ENCODE assay signal across 8 mouse cellular contexts in genomic region chr5:150115271-150116092, GRCm38 (mm10). TPM values are rescaled to one million over a fixed set of nuclear protein-coding genes. Genes with fewer than 3 reads are reported as not detected.
DNase-seq lines count a peak whose midpoint lies in the region; ATAC-seq lines count a peak whose summit lies in the region.

No protein-coding gene starts in this region.

- WGBS in liver, embryonic 12.5 days (ENCODE audit: insufficient replicate concordance) = 42% methylated on average over 16 of the region's 16 CpGs

- peak overlapping the region; percentile 13; the same call in 1 of the 2 replicates for H3K4me3 ChIP-seq in liver, embryonic 12.5 days

- H3K9me3 ChIP-seq in liver, embryonic 12.5 days (replicated peaks) = peaks cover 6% of the 10 kb centered on the region; the same call in 1 of the 2 replicates

- H3K36me3 ChIP-seq in liver, embryonic 12.5 days = no peaks in the 10 kb centered on the region

- H3K9ac ChIP-seq in liver, embryonic 12.5 days = peak overlapping the region; percentile 41

- ATAC-seq in liver, embryonic 12.5 days = no peak

- peaks cover 6% of the 10 kb centered on the region; the same call in 1 of the 2 replicates for H3K27me3 ChIP-seq in liver, embryonic 12.5 days (replicated peaks)

- H3K4me1 ChIP-seq in liver, embryonic 12.5 days = peaks cover 27% of the 10 kb centered on the region

- H3K27ac ChIP-seq in liver, embryonic 12.5 days = 0 out of 2 replicates have a peak overlapping the region, but pooled peaks have one; percentile 20

- peak overlapping the region; percentile 48 for H3K4me2 ChIP-seq in liver, embryonic 12.5 days

- DNase-seq in cerebellum, postnatal 10 days = peak; percentile 64 to 77
- DNase-seq in cerebellum, adult 11-12 months = no peak
- DNase-seq in thymus, postnatal 4 days = peak; percentile 25
- DNase-seq in thymus, postnatal 0 days (ENCODE audit: low spot score) = no peak
- DNase-seq in cerebellum, adult 18-20 months = no peak
- no peak for DNase-seq in right cerebral cortex, adult 18-20 months
- no peak for DNase-seq in right cerebral cortex, postnatal 25 days

RNA-seq across cellular contexts. Expression of gene Fry, which starts 3.0 kb away (rescaled TPM):
- polyA plus RNA-seq in thymus, postnatal 0 days (2015; fragmentation: Nextera tagmentation; extraction: Ambion mirVana) = 3.6 and 5.3 TPM in 2 replicates
- polyA plus RNA-seq in liver, embryonic 12.5 days (2016; fragmentation: Nextera tagmentation; extraction: Ambion mirVana) = 4.0 and 4.1 TPM in 2 replicates

Comparison
In these comparisons a context has a peak if more than half of its experiments do, and no peak if none do; other contexts are left out.
1. DNase-seq: peak in cerebellum, postnatal 10 days (2 of 2) and thymus, postnatal 4 days (single experiment); none in cerebellum, adult 11-12 months (single experiment), thymus, postnatal 0 days (single experiment), cerebellum, adult 18-20 months (0 of 2), right cerebral cortex, adult 18-20 months (single experiment) and right cerebral cortex, postnatal 25 days (single experiment).